Mouse (Mus musculus): Measurements from ENCODE around the gene Chrne.

- no peak for TF ChIP-seq EP300 (IDR thresholded peaks at IDR 0.05; ENCODE audit: low read depth)
- TF ChIP-seq CTCF (IDR thresholded peaks at IDR 0.05; ENCODE audit: low read depth), result no peak
Measured at GRCm38 (mm10) chr11:70652884-70653344, 33.9 kb upstream of the Chrne start.

All from liver, embryonic 14.5 days (tissue).